Mouse (Mus musculus) frontal cortex, adult (tissue): ENCODE results near the gene Frmd4b.
"Not testable (repeated sequence)": the region's sequence is repeated elsewhere in the genome, so short reads cannot be mapped to it uniquely, and the experiment has no call there.

Source experiments
- ATAC-seq: cut with Nextera tagmentation; 2 replicates; pipeline ENCODE4 v1.9.2; 2017; ENCODE audit warnings: mild to moderate bottlenecking, moderate library complexity, mixed read lengths; ENCODE audit not compliant: low TSS enrichment

The Frmd4b gene

DNA sequence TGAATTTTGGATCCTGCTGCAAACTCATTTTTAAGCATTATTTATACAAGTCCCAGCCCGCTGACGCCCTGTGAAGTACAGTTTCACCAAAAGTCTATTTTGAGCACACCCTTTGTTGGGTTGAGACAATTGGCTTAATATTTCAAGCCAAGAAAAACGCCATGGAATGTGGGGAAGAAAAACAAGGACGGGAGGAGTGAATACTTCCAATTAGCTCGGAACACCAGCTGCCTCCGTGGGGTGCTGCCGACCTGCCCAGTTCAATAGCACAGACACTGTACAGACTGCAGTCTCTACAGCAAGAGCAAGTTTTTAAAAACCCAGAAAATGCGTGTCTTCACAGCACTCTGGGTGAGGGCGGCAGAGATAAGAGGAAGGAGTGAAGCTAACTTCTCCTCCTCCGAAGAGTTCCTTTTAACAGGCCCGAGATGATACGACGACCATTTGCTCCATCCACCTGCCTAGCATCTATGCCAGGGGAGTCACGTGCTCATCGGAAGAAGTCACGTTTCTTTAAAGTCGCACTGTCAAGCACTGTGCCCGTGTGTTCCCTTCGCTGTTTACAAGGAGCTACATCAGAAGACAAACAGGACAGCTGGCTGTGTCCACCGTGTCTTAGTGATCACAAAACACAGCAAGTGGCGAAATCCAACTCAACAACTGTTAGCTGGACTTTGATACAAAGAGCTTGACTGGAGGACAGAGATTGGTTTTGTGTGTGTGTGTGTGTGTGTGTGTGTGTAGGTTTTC is 326.0 kb downstream of the Frmd4b start:
- no peak for ATAC-seq

DNA sequence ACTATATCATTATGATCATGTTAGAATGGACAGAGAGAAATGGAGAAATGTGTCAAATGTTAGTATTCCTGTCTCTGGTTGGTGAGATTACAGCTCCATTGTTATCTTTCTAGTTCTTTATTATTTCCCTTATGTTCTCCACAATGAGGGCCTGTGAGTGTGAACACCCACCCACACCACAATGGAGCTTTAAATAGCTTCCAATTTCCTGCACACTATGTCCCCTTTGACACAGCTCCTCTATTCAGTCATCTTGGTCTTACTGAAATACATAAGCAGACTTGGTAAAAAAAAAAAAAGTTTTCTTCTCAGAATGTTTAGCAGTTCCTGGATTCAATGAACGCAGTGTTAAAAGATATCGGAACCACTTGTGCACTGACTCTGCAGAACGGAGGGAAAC is 326.7 kb downstream of the Frmd4b start:
- no peak for ATAC-seq

DNA sequence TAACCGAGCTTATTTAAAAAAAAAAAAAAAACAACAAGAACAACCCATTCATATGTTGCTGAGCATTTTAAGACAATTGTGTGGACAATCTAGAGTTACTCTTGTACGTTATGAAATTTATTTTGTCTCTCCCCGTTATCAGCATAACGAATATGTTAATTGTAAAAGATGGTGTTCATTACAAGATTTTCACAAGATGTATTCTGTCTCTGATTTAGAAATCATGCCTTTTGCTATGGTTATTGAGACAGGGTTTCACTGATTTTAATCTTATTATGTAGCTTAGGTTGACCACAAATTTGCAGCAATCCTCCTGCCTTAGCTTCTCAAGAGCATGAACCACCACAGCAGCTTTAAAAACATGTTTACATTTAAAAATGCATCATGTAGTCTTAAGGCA is 327.5 kb downstream of the Frmd4b start:
- ATAC-seq, result no peak

DNA sequence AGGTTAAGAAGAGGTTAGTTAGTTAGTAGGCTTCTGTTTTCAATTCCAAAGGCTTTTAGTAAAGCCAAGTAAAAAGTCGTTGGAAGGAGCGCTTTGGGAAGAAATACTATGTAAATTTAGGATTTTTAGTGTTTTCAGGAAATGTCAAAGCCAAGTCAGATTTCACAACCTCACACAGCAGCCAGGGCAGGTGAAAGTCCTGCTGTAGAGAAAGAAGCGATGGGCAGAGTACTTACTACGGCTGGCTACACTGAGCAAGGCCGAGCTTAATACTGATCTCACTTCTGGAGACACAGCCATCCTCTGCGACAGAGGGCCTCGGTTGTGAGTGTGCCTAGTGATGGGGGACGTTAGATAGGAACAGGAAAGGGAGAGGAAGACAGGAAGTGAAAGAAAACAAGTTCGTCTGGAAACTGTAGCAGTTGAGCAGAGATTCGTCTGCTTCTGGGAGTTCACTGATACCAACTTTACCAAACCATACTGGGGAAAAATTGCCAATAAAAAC is 328.0 kb downstream of the Frmd4b start:
- ATAC-seq, result no peak

DNA sequence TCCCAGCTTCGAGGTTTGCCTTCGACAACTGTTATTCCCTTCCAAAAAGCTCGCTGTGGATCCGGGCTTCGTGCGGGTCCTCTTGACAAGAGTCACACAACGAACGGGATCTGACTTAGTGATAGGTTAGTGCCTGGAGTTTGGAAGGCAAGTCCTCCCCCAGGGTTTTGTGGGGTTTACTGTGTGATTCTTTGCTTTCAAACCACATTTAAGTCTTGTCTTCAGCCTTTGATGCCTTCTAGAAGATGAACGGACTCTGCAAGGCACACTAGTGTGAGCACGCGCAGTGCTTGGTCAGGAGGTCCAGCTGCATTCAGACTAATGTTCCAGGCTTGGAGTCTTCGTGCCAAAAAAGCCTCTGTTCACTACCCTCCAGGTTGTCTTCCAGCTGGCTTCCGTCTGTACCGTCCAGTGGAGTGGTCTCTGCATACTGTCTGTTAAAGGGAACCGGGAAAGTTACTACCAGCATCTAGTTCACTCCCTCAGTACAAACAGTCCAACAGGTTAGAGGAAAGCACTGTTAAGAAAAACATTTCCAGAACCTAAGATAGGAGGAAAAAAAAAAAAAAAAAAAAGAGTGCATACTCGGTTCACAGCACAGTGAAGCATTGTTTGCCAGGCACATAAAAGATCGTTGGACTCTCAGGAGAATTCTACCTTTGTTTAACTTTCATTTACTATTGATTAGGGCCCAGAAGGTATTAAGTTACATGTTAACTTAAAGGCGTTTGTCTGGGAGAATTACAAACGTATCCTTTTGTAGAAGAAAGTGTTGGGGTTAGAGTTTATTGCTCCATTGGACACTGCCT is 329.1 kb downstream of the Frmd4b start:
- ATAC-seq, result no peak

DNA sequence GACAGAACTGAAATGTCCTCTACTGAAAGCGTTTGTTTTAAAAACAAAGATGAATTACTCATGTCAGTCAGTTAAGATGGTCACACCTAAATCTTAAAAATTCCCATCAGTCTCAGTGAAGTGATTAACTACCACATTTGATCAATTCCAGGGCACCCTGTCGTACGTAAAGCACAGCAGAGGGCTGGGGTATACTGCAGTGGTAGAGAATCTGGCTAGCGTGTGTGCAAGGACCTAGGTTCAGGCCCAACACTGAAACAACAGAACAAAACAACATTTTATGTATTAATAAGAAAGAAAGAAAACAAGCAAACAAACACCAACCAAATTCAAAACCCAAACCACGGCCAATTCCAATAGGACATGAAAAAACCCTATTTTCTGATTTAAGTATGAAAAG is 331.0 kb downstream of the Frmd4b start:
- ATAC-seq, result no peak

DNA sequence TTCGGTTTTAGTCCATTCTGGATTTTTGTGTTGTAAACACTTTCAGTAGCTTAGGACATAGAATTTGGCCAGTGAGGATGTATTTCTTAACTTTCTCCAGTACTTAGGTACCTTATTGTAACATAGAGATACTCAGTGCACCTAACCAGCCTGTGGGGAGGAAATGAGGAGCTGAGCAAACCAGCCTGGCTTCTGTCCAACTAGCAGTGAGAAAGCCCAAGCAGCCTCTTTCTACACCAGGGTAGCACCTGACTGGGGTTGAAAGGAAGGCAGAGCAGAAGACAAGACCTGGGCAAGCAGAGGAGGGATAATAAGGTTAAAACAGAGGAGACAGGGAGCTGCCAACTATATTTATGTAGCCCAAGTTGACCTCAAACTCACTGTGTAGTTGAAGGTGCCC is 333.7 kb downstream of the Frmd4b start:
- ATAC-seq, result no peak

DNA sequence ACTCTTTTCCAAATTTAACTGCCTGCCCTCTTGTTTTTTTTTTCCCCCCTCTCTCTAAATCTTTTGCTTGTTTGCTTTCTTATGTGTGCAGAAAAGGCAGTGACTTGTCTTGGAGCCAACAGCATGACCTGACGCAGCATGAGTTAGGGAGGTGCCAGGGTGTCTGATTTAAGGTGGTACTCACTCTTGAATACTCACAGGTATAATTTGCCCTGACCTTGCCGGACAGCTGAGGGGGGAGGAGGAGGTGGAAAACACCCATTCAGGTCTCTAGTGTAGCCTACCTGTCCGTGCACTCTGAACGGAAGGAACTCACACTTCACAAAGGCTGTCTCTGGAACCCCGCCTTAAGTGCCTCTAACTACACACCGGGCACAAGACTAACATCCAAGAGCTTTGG is 338.5 kb downstream of the Frmd4b start:
- ATAC-seq, result no peak

DNA sequence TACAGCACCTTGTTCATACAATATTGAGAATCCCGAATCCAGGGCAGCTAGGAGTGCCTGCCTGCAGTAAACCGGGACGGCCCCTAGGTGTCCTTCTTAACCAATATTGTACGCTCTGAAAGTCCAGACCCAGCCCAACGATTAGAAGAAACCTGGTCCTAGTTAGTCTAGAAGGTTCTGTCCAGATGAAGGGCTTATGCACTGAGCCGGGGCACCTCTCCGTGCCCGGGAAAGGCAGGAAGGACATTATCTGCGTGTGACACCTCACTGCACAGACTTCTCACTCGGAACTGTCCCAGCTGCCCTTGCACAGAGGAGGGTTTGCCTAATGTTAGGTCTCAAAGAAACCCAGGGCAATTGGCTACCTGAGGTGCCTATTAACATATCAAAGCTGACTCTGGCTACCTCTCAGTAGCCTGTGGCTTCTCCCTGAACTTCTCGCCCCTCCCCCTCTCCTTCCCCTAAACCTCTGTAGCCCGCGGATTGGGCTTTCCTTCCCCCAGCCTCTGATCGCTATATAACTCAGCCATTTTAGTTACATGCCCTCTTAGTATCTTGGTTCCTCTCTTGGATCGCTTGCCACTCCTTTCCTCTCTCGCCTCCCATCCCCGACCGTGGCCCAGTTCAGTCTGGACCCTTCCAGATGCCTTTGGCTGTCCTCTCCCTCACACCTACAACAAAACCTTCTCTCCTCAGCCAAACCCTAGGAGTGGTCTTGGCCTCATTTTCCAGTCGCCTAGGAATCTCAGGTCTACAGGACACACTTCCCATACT is 339.1 kb downstream of the Frmd4b start:
- ATAC-seq, result peak; percentile 97

DNA sequence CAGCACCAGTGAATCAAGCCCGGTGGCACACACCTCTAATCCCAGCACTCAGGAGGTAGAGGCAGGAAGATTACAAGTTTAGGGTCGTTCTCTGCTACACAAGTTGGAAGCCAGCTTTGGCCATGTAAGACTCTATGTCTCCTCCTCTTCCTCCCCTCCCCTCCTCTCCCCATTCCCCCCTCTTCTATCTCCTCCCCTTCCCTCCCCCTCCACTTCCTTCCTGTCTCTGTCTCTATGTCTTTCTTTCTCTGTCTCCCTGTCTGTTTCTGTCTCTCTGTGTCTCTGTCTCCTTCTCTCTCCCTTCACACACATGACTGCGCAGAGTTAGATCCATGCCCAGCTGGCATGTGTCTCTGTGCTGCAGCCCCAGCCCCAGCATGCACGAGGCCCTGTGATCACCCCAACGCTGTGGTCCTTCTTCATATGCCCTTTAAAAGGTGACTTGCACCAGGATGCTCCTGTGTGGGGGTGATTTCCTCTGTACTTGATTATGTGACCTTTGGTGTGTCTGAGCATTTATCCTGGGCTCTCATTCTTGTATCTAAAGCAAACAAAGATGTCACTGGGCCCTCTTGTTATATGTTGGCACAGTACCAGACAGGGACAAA is 340.3 kb downstream of the Frmd4b start:
- no peak for ATAC-seq

DNA sequence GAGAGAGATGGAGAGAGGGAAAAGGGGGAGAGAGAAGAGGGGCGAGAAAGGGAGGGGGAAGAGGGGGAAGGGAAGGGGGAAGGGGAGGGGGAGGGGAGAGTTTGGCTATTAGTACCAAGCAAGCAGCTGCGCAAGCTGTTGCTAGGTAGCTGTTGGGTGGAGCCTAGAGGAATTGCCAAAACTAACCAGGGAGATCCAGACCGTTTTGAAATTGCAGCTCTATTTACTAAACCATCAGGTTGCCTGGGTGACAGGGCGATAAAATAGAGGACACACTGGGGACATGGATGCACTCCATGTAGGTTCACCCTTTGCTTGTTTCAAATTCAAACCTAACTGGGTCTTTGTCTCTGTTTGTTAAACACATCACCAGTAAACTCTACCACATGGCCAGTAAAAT is 341.0 kb downstream of the Frmd4b start:
- ATAC-seq, result no peak

DNA sequence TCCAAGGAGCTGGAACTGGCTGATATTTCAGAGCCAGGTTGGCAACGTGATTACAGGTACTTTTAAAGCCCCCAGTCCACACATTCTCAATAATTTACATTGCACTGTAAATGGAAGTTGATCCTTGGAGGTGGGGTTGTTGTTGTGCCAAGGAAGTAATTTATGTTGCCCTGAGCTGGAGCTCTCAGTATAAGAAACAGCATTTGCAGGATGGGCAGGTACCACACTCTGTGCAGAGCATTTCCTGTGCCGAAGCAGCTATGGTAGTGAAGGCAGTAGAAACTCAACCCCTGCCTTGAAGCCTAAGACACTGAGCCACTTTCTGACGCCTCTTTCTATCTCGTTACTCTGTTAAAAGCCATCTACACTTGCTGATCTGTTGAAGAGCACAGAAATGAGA is 341.6 kb downstream of the Frmd4b start:
- ATAC-seq, result no peak

DNA sequence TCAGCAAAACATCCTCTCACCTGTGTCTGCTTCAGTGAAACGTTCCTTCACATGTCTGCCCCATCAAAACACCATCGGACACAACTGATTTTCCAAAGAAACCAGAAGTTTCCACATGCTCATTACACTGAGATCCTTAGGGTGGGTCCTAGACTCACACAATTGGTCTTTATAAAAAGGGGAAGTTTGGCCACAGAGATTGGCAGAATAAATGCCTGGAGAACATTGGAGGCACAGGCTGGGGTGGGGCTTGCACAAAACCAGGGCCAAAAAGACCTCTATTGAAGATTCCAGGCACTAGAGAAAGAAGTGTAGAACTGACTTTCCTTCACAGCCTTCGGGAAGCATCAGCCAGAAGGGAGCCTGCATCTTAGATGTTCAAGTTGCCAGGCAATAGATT is 343.6 kb downstream of the Frmd4b start:
- ATAC-seq, result no peak

DNA sequence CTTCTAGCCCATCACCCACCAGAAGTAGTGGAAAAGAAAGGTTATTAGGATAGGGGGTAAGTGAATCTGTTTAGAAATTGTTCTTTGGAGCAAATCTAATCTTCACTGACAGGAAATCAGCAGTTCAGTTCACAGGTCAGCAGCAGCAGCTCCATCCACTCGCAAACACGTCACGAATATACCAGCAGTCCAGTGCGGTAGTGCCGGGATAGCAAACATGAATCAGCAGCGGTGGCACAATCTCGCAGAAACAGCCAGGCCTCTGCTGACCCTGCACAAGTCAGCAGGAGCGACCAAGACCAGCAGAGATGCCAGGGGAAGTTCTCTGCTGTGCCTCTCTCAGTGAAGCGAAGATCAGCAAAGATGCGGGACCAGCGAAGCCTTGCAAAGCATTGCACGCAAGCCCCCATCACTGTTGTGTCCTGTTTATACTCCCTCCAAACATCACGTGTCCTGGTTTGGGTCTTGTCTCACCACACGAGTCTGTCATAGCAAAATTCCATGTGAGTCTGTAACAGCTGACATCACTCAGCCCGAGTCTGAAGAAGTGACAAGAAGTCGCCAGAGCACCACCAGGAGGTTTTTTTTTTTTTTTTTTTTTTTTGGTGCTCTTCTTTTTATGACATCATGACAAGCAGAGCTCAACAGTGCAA is 344.2 kb downstream of the Frmd4b start:
- ATAC-seq, result no peak

DNA sequence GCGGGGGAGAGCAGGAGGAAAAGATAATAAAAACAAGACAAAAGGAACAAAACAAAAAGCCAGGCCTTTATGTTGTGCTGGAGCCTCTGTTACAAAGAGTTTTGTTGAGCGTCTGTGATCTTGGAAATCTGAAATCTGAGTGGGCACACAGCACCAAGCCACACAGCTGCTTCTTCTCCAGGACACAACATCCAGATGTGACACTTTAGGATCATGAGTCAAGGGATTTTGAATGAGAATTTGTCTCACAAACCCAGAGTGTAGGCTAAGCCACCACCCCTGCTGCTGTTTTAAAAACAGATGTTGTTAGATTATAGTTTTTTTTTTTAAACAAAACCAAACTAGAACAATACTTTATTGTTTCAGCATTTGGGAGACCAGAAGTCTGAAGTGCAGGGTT is 345.0 kb downstream of the Frmd4b start:
- no peak for ATAC-seq

DNA sequence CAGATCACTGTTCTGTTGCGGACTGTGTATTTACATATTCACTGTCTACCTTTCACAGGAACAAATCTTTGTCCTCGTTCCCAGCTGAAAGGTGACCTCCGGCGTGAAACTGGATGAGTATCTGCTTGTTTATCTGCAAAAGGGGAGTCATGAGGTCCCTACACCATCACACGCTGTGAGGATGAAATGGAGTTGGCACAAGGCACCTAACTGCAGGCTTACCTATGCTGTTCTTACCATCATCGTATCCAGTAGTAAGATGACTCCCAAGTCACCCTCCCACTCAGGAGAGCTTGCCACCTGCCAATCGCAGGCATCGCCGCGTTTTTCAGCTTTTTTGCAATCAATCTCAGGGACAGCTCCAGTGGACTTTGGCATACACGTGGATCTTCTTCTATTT is 347.7 kb downstream of the Frmd4b start:
- no peak for ATAC-seq

DNA sequence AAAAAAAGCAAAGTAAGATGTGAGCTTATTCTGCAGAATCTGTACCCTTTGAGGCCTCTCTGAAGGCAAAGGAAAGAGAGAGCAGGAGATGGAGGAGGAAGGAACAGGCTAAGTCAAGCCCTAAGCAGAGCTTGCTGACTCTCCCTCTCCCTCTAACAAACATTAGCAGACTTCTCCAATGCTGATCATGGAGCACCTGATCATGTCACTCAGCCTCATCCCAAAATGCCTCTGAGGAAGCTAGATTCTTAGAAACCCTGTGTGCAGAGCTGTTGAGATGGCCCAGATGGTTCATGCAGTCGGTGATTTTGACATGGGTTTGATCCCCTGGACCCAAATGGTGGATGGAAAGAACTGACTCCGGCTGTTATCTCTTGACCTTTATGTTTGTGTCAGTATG is 350.2 kb downstream of the Frmd4b start:
- ATAC-seq, result no peak

DNA sequence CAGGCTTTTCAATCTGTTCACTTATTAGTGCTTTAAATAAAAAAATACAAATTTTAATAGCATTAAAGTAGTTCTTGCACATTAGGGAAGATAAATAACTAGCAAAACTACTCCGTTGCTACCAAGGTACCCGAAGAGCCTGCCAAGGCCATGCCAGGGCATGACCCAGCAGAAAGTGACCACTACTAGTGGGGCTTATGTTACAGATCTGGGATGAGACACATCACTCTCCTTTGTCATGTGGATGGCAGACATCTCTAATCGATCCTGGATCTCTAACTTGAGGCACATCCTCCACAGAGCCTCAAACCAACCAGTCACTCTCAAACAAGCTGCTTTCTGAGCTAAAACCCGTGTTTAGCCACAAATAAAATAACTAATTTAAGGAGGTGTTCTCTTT is 350.7 kb downstream of the Frmd4b start:
- no peak for ATAC-seq

DNA sequence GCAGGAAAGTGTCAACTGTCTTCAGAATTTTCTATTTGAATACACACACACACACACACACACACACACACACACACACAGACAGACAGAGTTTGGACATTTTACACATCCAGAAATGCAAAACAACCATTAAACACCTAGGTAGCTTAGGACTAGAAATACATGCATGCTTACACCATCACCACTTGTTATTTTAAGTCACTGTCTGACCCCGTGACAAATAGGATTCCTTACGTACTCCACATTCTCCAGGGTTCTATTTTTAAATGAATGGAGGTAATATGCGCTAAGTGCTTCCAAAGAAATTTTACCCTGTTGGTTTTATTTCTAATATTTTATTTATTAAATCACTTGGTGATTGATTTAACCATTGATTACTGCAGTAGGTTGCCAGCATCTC is 351.6 kb downstream of the Frmd4b start:
- no peak for ATAC-seq

DNA sequence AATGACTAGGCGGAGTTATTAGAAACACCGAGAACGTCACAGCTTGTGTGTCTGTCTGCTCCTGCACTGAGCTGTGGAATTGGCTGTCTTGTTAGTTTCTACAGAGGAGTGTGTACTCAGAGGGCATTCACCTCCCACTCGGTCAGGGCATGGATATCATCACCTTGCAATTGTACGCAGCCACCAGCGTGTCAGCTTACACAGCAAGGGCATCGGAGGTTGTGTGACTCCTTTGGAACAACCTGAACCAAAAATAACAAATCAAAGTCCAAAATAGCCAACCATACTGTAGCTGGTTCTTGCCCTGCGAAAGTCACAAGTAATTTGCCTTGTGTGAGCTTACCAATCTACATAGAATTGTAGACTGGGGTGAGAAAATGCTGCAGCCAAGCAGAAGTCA is 352.1 kb downstream of the Frmd4b start:
- ATAC-seq, result no peak

DNA sequence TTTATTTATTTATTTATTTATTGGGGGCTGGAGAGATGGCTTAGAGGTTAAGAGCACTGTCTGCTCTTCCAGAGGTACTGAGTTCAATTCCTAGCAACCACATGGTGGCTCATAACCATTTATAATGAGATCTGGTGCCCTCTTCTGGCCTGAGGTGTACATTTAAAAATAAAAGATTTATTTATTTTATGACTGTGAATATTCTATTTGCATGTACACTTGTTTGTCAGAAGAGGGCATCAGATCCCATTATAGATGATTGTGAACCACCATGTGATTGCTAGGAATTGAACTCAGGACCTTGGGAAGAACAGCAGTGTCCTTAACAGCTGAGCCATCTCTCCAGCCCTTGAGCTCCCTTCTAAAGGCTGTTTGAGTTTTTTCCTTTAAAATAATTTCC is 353.6 kb downstream of the Frmd4b start:
- ATAC-seq, result not testable (repeated sequence)

DNA sequence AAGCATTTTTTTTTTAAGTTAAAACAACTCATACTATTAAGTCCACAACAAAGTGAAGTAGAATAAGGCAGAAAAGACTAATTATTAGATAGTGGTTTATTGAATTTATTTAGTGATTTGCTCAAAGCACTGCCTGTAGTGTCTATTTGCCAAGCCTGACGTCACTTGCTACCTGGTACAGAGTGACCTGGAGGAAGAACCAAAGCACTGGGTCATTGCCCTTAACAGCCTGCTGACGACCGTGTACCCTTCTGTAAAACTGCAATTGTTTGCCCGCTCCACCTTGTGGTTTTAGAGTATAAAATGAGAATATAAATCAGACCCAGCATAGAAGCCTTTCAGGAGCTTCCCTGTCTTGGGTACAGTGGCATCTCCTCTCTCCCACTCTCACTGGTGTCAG is 355.1 kb downstream of the Frmd4b start:
- ATAC-seq, result no peak
